Mouse (Mus musculus): ENCODE measurements around the gene Rps6ka6. TPM values are rescaled to one million over a fixed set of nuclear protein-coding genes. Genes with fewer than 3 reads are reported as not detected.
A peak's percentile ranks its signal among the peaks of the same experiment; 100 is the strongest.

Rps6ka6 gene
- polyA plus RNA-seq (2015; fragmentation: Nextera tagmentation; extraction: Ambion mirVana), result 33.5 and 35.9 TPM in 2 replicates

GRCm38 (mm10) chrX:111537859-111538258, at the start of gene Rps6ka6:
Gene Rps6ka6 (minus strand): TSS chrX:111537959.
- Histone ChIP-seq H3K4me2 (no peak within 1 kb of the TSS), H3K27ac (replicated peaks) (no peak within 1 kb of the TSS), H3K9ac (no peak within 1 kb of the TSS), H3K27me3 (no peaks in the 10 kb centered on the region), H3K36me3 (no peaks in the 10 kb centered on the region), H3K4me3 (no peak within 1 kb of the TSS), H3K9me3 (no peaks in the 10 kb centered on the region), H3K4me1 (replicated peaks) (no peaks in the 10 kb centered on the region)
- no peak for ATAC-seq (ENCODE audit: low FRiP score, low read depth)
- 71% methylated on average over 10 of the region's 10 CpGs for WGBS

- no peak for ATAC-seq (ENCODE audit: low FRiP score, low read depth)
- H3K9ac ChIP-seq, result no peak overlapping the region
- WGBS, result 81% methylated on average over 2 of the region's 2 CpGs
- no peaks in the 10 kb centered on the region for H3K9me3 ChIP-seq
- no peak overlapping the region for H3K4me2 ChIP-seq
- H3K36me3 ChIP-seq, result no peaks in the 10 kb centered on the region
- no peaks in the 10 kb centered on the region for H3K27me3 ChIP-seq
- no peak overlapping the region for H3K4me3 ChIP-seq
- H3K4me1 ChIP-seq (replicated peaks), result no peaks in the 10 kb centered on the region
- H3K27ac ChIP-seq (replicated peaks), result no peak overlapping the region
Observed at GRCm38 (mm10) chrX:111577044-111577443, 39.3 kb upstream of the Rps6ka6 start.

- no peaks in the 10 kb centered on the region for H3K9me3 ChIP-seq
- H3K4me1 ChIP-seq (replicated peaks), result no peaks in the 10 kb centered on the region
- ATAC-seq (ENCODE audit: low FRiP score, low read depth), result no peak
- no peak overlapping the region for H3K4me3 ChIP-seq
- H3K9ac ChIP-seq, result no peak overlapping the region
- WGBS, result 73% methylated on average over 1 of the region's 1 CpGs
- H3K27ac ChIP-seq (replicated peaks), result no peak overlapping the region
- no peaks in the 10 kb centered on the region for H3K36me3 ChIP-seq
- H3K27me3 ChIP-seq, result no peaks in the 10 kb centered on the region
- H3K4me2 ChIP-seq, result no peak overlapping the region
Observed at GRCm38 (mm10) chrX:111518206-111518605, 19.6 kb downstream of the Rps6ka6 start.

GRCm38 (mm10) chrX:111463565-111464093, 74.1 kb downstream of the Rps6ka6 start:
- Histone ChIP-seq H3K4me1 (replicated peaks) (no peaks in the 10 kb centered on the region), H3K4me3 (peak overlapping the region; percentile 57), H3K4me2 (peak overlapping the region; percentile 54), H3K27ac (replicated peaks) (peak overlapping the region; percentile 86), H3K27me3 (no peaks in the 10 kb centered on the region), H3K36me3 (no peaks in the 10 kb centered on the region), H3K9me3 (no peaks in the 10 kb centered on the region), H3K9ac (peak overlapping the region; percentile 64)
- 21% methylated on average over 12 of the region's 12 CpGs for WGBS
- peak; percentile 63 for ATAC-seq (ENCODE audit: low FRiP score, low read depth)

GRCm38 (mm10) chrX:111462833-111463564, 74.8 kb downstream of the Rps6ka6 start:
- peak overlapping the region; percentile 64 for H3K9ac ChIP-seq
- WGBS, result 24% methylated on average over 34 of the region's 72 CpGs
- ATAC-seq (ENCODE audit: low FRiP score, low read depth), result peak; percentile 98
- H3K4me2 ChIP-seq, result peak overlapping the region; percentile 54
- no peaks in the 10 kb centered on the region for H3K9me3 ChIP-seq
- H3K4me3 ChIP-seq, result peak overlapping the region; percentile 57
- no peaks in the 10 kb centered on the region for H3K36me3 ChIP-seq
- peak overlapping the region; percentile 86 for H3K27ac ChIP-seq (replicated peaks)
- H3K4me1 ChIP-seq (replicated peaks), result no peaks in the 10 kb centered on the region
- H3K27me3 ChIP-seq, result no peaks in the 10 kb centered on the region

GRCm38 (mm10) chrX:111462495-111462832, 75.3 kb downstream of the Rps6ka6 start:
- 18% methylated on average over 20 of the region's 21 CpGs for WGBS
- peak overlapping the region; percentile 64 for H3K9ac ChIP-seq
- H3K4me2 ChIP-seq, result peak overlapping the region; percentile 54
- no peaks in the 10 kb centered on the region for H3K4me1 ChIP-seq (replicated peaks)
- no peaks in the 10 kb centered on the region for H3K9me3 ChIP-seq
- no peaks in the 10 kb centered on the region for H3K36me3 ChIP-seq
- H3K4me3 ChIP-seq, result peak overlapping the region; percentile 57
- H3K27me3 ChIP-seq, result no peaks in the 10 kb centered on the region
- H3K27ac ChIP-seq (replicated peaks), result peak overlapping the region; percentile 86
- ATAC-seq (ENCODE audit: low FRiP score, low read depth), result peak; percentile 52

- 21% methylated on average over 8 of the region's 8 CpGs for WGBS
- Histone ChIP-seq H3K9me3 (no peaks in the 10 kb centered on the region), H3K4me2 (peak overlapping the region; percentile 54), H3K4me1 (replicated peaks) (no peaks in the 10 kb centered on the region), H3K27ac (replicated peaks) (peak overlapping the region; percentile 86; the same call in 1 of the 2 replicates), H3K27me3 (no peaks in the 10 kb centered on the region), H3K36me3 (no peaks in the 10 kb centered on the region), H3K4me3 (peak overlapping the region; percentile 57), H3K9ac (peak overlapping the region; percentile 64; the same call in 1 of the 2 replicates)
- no peak for ATAC-seq (ENCODE audit: low FRiP score, low read depth)
Observed at GRCm38 (mm10) chrX:111462092-111462491, 75.7 kb downstream of the Rps6ka6 start.

- no peak for ATAC-seq (ENCODE audit: low FRiP score, low read depth)
- Histone ChIP-seq H3K27ac (replicated peaks) (no peak overlapping the region), H3K9me3 (no peaks in the 10 kb centered on the region), H3K4me3 (no peak overlapping the region), H3K27me3 (no peaks in the 10 kb centered on the region), H3K4me1 (replicated peaks) (no peaks in the 10 kb centered on the region), H3K4me2 (no peak overlapping the region), H3K9ac (no peak overlapping the region), H3K36me3 (no peaks in the 10 kb centered on the region)
Observed at GRCm38 (mm10) chrX:111460166-111460565, 77.6 kb downstream of the Rps6ka6 start.

- Histone ChIP-seq H3K9me3 (no peaks in the 10 kb centered on the region), H3K9ac (no peak overlapping the region), H3K36me3 (no peaks in the 10 kb centered on the region), H3K27ac (replicated peaks) (no peak overlapping the region), H3K4me1 (replicated peaks) (no peaks in the 10 kb centered on the region), H3K4me3 (no peak overlapping the region), H3K27me3 (no peaks in the 10 kb centered on the region), H3K4me2 (no peak overlapping the region)
- no peak for ATAC-seq (ENCODE audit: low FRiP score, low read depth)
Observed at GRCm38 (mm10) chrX:111436571-111436970, 101.2 kb downstream of the Rps6ka6 start.

GRCm38 (mm10) chrX:111414775-111415174, 123.0 kb downstream of the Rps6ka6 start:
- Histone ChIP-seq H3K4me1 (replicated peaks) (no peaks in the 10 kb centered on the region), H3K36me3 (no peaks in the 10 kb centered on the region), H3K9me3 (no peaks in the 10 kb centered on the region), H3K4me2 (no peak overlapping the region), H3K27ac (replicated peaks) (no peak overlapping the region), H3K9ac (no peak overlapping the region), H3K27me3 (no peaks in the 10 kb centered on the region), H3K4me3 (no peak overlapping the region)
- no peak for ATAC-seq (ENCODE audit: low FRiP score, low read depth)
- 86% methylated on average over 4 of the region's 4 CpGs for WGBS

- Histone ChIP-seq H3K27me3 (no peaks in the 10 kb centered on the region), H3K9ac (no peak overlapping the region), H3K4me2 (no peak overlapping the region), H3K4me1 (replicated peaks) (no peaks in the 10 kb centered on the region), H3K4me3 (no peak overlapping the region), H3K36me3 (no peaks in the 10 kb centered on the region), H3K27ac (replicated peaks) (no peak overlapping the region), H3K9me3 (no peaks in the 10 kb centered on the region)
- 88% methylated on average over 2 of the region's 2 CpGs for WGBS
- ATAC-seq (ENCODE audit: low FRiP score, low read depth), result no peak
Observed at GRCm38 (mm10) chrX:111404816-111405215, 132.9 kb downstream of the Rps6ka6 start.

GRCm38 (mm10) chrX:111377020-111377419, 160.7 kb downstream of the Rps6ka6 start:
- H3K27ac ChIP-seq (replicated peaks), result no peak overlapping the region
- no peaks in the 10 kb centered on the region for H3K4me1 ChIP-seq (replicated peaks)
- H3K4me2 ChIP-seq, result no peak overlapping the region
- ATAC-seq (ENCODE audit: low FRiP score, low read depth), result no peak
- H3K4me3 ChIP-seq, result no peak overlapping the region
- 80% methylated on average over 5 of the region's 5 CpGs for WGBS
- no peaks in the 10 kb centered on the region for H3K36me3 ChIP-seq
- H3K9me3 ChIP-seq, result no peaks in the 10 kb centered on the region
- H3K27me3 ChIP-seq, result no peaks in the 10 kb centered on the region
- H3K9ac ChIP-seq, result no peak overlapping the region
